Mouse (Mus musculus) hindbrain, embryonic 15.5 days (tissue): ENCODE measurements around the gene Rpl32. TPM values are rescaled to one million over a fixed set of nuclear protein-coding genes. Genes with fewer than 3 reads are reported as not detected.

Experiments
- ATAC-seq: fragments of 200-750 bp; cut with Nextera tagmentation; 2 replicates; pipeline ENCODE4 v1.8.0; 2017; ENCODE audit warnings: low read depth, moderate number of reproducible peaks, moderate TSS enrichment; ENCODE audit not compliant: low FRiP score
- H3K27ac ChIP-seq: fragments of 300-500 bp; sonication (generic); replicated peaks from 2 replicates; pipeline ENCODE4 v1.5.1; 2015; ENCODE audit warnings: mild to moderate bottlenecking, inconsistent platforms
- H3K27me3 ChIP-seq: fragments of 300-500 bp; sonication (generic); 2 replicates; pipeline ENCODE4 v1.6.1; 2015; ENCODE audit warnings: control low read depth, inconsistent platforms
- H3K36me3 ChIP-seq: fragments of 300-500 bp; sonication (generic); 2 replicates; pipeline ENCODE4 v1.6.1; 2015; ENCODE audit warnings: control low read depth, inconsistent platforms
- H3K4me1 ChIP-seq: fragments of 300-500 bp; sonication (generic); replicated peaks from 2 replicates; pipeline ENCODE4 v1.6.1; 2015; ENCODE audit warnings: control low read depth, inconsistent platforms
- H3K4me2 ChIP-seq: fragments of 300-500 bp; sonication (generic); 2 replicates; pipeline ENCODE4 v1.6.1; 2015; ENCODE audit warnings: moderate library complexity, mild to moderate bottlenecking, inconsistent platforms
- H3K4me3 ChIP-seq: fragments of 300-500 bp; sonication (generic); 2 replicates; pipeline ENCODE4 v1.5.1; 2015; ENCODE audit warnings: mild to moderate bottlenecking, inconsistent platforms
- H3K9ac ChIP-seq: fragments of 300-500 bp; sonication (generic); 2 replicates; pipeline ENCODE4 v1.6.1; 2015; ENCODE audit warnings: inconsistent platforms
- H3K9me3 ChIP-seq: fragments of 300-500 bp; sonication (generic); 2 replicates; pipeline ENCODE4 v1.6.1; 2016; ENCODE audit warnings: control low read depth, inconsistent platforms
- WGBS: fragments of 180-500 bp; shearing (Covaris S2); methylation state at CpG from one replicate; pipeline ENCODE4 v1.1.7; 2015; 5-methylcytosine and 5-hydroxymethylcytosine counted together
- polyA plus RNA-seq: library from polyadenylated mRNA; unstranded; fragments of >200 nt; fragmentation: Nextera tagmentation; extraction: Ambion mirVana; gene quantifications from 2 replicates; pipeline ENCODE4 v1.2.1, GENCODE M21; 2015

The Rpl32 gene
- 948 and 1,117 TPM in 2 replicates for polyA plus RNA-seq

DNA sequence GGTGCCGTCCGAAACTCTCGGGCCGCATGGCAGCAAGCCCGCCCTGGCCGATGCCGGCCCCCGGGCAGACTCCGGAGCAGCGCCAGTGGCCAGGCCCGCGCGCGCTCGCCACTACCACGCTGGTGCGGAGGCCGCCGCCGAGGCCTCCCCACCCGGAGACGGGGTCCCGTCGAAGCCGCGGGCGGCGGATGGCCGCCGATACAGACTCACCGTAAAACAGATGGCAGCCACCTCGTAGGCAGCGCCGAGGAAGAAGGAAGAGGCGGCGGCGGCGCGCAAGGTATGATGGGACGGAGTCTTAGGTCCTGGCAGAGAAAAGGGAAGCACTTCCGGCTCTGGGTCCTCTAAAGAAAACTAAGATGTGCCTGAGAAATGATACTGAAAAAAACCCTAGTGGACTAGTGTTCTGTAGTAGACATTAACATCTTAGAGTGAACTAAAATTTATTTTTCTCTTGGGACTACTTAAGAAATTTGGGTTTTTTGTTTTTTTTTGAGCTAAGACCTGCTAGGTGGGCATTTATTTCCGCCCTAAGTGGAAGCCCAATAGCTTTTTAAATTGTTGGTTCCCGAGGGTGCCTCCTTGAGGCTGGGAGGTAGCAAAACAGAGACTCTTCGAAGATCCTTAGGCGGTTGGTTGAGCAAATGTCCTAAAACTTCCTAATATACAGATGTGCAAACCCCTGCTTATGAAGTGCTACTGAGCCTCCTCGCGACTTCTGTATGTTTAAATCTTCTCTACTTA lies at the start of gene Rpl32:
Rpl32 (minus strand) TSS at position 260 of the 744 bp plus-strand sequence.
- peak within 1 kb of the TSS; percentile 80 for H3K4me2 ChIP-seq
- no peaks in the 10 kb centered on the region for H3K27me3 ChIP-seq
- peak; percentile 85 for ATAC-seq
- H3K9ac ChIP-seq = peak within 1 kb of the TSS; percentile 93
- peak within 1 kb of the TSS; percentile 83 for H3K4me3 ChIP-seq
- H3K36me3 ChIP-seq = peaks cover 28% of the 10 kb centered on the region
- H3K27ac ChIP-seq = peak within 1 kb of the TSS; percentile 91
- H3K9me3 ChIP-seq = no peaks in the 10 kb centered on the region
- H3K4me1 ChIP-seq = peaks cover 23% of the 10 kb centered on the region
- under 1% methylated on average over 47 of the region's 47 CpGs for WGBS

DNA sequence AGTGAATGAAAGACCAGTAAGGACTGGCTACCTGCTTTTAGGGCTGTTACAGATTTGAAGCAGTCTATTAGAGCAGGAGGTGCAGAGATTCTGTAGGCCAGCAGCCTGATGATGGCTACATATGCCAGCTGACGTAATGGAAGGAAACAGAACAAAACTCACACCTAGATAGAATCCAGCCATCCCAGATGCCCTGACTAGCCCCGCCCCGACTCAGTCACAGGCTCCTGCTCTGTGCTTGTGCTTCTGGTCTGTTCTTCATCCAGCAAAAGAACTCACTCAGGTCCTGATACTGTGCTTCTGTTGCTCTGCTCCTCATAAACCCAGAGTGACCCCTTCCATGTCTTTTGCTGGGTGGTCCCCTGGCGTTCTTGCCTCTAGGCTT lies 47.8 kb upstream of the Rpl32 start:
- H3K27ac ChIP-seq = no peak overlapping the region
- ATAC-seq = no peak
- H3K9ac ChIP-seq = no peak overlapping the region
- H3K27me3 ChIP-seq = no peaks in the 10 kb centered on the region
- 79% methylated on average over 4 of the region's 4 CpGs for WGBS
- no peaks in the 10 kb centered on the region for H3K9me3 ChIP-seq
- peaks cover 18% of the 10 kb centered on the region for H3K4me1 ChIP-seq
- no peaks in the 10 kb centered on the region for H3K36me3 ChIP-seq
- no peak overlapping the region for H3K4me2 ChIP-seq
- no peak overlapping the region for H3K4me3 ChIP-seq

DNA sequence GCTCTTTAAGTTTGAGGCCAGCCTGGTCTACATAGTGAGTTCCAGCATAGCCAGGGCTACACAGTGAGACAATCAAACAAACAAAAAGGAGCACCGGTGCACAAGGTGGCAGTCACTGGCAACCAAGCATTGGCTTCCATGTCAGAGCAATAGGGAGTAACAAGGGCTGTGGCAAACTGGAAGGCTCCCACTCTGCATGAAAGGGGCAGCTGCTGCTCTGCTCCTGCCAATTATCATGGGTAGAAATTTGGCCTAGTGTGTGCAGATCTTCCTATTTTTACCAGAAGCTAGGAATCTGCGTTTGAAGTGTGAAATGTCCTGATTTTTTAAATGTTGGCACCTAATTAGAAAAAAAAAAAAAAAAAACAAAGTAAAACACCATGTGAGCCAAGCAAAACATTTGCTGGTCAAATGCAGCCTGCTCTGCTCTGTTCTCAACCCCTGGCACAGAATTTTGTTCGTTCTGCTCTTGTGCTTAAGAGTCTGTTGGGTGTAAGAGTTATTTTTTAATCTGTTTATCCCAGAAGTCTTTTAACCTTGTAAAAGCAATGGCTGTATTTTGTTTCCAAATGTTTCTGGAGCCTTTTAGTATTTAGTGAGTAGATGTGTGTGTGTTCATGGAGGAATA lies 47.3 kb upstream of the Rpl32 start:
- no peak for ATAC-seq
- H3K4me3 ChIP-seq = no peak overlapping the region
- WGBS = 82% methylated on average over 3 of the region's 3 CpGs

DNA sequence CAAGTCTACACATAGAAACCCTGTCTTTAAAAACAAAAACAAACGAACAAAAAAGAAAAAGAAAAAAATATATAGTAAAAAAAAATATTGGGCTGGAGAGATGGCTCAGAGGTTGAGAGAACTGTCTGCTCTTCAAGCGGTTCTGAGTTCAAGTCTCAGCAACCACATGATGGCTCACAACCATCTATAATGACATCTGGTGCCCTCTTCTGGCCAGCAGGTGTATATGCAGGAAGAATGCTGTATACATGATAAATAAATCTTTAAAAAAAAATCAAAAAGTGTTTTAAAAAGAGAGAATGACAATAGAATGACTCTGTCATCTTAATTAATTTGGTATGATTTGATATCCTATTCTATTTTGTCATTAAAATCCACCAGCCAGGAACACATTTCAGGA lies 45.9 kb upstream of the Rpl32 start:
- no peak overlapping the region for H3K4me2 ChIP-seq

More for the DNA sequence above, 47.3 kb upstream of the Rpl32 start:
- H3K27ac ChIP-seq = no peak overlapping the region
- H3K4me1 ChIP-seq = peaks cover 18% of the 10 kb centered on the region
- no peaks in the 10 kb centered on the region for H3K36me3 ChIP-seq
- H3K9me3 ChIP-seq = no peaks in the 10 kb centered on the region
- H3K9ac ChIP-seq = no peak overlapping the region
- H3K27me3 ChIP-seq = no peaks in the 10 kb centered on the region
- no peak overlapping the region for H3K4me2 ChIP-seq

DNA sequence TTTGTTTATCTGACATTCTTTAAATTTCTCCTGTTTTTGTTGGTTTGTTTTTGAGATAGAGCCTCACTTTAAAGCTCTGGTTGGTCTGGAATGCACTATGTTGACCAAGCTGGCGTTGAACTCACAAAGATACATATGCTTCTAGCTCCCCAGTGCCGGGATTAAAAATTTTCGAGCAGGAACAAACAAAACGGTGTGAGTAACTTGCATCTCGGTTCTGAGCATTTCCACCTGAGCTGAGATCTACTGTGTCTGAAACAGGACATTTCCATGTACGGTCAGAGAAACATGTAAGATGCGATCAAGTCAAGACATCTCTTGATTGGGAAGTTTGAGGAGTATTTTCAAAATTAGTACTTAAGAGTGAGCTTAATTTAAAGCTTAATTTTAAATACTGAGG lies 45.4 kb upstream of the Rpl32 start:
- Histone ChIP-seq H3K9ac (peak overlapping the region; percentile 58), H3K27ac (peak overlapping the region; percentile 84), H3K4me1 (peaks cover 18% of the 10 kb centered on the region), H3K36me3 (no peaks in the 10 kb centered on the region), H3K4me2 (peak overlapping the region; percentile 93), H3K4me3 (peak overlapping the region; percentile 80), H3K27me3 (no peaks in the 10 kb centered on the region), H3K9me3 (no peaks in the 10 kb centered on the region)
- WGBS = 46% methylated on average over 7 of the region's 7 CpGs
- ATAC-seq = no peak

More for the DNA sequence above, 45.9 kb upstream of the Rpl32 start:
- 70% methylated on average over 2 of the region's 2 CpGs for WGBS
- H3K27me3 ChIP-seq = no peaks in the 10 kb centered on the region
- no peak overlapping the region for H3K4me3 ChIP-seq
- H3K9me3 ChIP-seq = no peaks in the 10 kb centered on the region
- peaks cover 18% of the 10 kb centered on the region for H3K4me1 ChIP-seq
- no peak overlapping the region for H3K27ac ChIP-seq
- H3K9ac ChIP-seq = no peak overlapping the region
- no peaks in the 10 kb centered on the region for H3K36me3 ChIP-seq
- ATAC-seq = no peak

DNA sequence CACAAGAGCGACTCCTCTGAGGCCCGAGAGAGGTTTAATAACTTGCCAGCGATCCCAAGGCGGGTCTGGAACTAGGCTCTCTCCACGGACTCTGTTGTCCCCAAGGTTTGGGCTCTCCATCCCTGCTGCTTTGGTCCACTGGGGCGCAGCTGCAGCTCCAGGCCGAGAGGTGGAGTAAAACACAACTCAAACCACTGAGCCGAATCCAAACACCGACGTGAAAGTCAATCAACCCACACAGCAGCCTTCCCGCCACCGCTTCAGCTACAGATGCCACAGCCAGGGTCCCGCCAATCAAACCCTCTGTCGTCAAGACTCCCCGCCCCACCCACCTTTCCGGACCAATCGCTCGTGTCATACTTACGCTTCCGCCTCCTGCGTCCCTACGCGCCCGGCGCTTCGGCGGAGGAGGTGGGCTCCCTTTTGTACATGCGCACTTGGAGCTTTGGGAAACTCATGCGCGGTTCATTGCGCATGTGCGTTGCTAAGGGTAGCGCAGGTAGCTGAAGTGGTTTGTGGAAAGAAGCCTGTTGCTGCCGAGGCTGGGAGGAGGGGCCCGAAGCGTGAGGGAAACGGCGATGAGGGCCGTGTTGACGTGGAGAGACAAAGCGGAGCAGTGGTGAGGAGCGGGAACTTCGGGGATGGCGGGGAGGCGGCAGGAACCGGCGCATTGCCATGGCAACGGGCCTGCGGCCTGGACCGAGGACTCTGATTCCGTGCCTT lies 44.7 kb upstream of the Rpl32 start, which contains the start of the genes Mbd4 and Ift122:
Mbd4 (minus strand) TSS at position 281 of the 723 bp plus-strand sequence.
Ift122 (plus strand) TSS at position 380 of the 723 bp plus-strand sequence.
- peak; percentile 98 for ATAC-seq

DNA sequence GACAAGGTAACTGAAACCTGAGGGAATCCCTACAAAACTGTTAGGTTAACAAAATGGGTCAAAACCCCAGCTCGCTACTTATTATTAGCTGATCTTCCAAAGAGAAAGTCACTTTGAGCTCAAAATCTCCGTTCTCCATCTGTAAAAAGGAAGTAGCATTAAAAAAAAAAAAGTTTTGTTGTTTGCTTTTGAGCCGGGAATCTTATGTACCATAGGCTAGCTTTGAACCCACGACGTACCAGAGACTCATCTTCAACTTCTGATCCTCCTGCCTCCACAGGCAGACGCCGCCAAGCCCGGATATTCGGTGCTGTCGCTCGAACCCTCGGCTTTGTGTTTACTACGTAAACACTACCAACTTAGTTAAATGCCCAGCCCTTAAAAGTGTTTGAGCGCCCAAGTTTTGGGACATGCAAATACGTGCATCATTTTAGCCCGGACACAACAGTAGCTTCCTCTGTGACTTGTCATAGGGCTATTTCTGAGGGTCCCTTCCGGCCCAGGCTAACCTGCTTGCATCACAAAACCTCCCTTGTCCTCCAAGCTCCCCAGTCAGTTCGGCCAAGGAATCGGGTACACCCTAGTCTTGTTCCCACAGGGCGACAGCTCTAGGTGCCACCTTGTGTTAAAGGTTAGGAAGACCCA lies 44.0 kb upstream of the Rpl32 start:
- Histone ChIP-seq H3K4me1 (peaks cover 18% of the 10 kb centered on the region), H3K9ac (peak overlapping the region; percentile 63), H3K4me3 (peak overlapping the region; percentile 80), H3K9me3 (no peaks in the 10 kb centered on the region), H3K36me3 (no peaks in the 10 kb centered on the region), H3K27me3 (no peaks in the 10 kb centered on the region), H3K4me2 (peak overlapping the region; percentile 93), H3K27ac (peak overlapping the region; percentile 84)
- ATAC-seq = no peak
- 6% methylated on average over 20 of the region's 20 CpGs for WGBS

More for the DNA sequence above, 44.7 kb upstream of the Rpl32 start, which contains the start of the genes Mbd4 and Ift122:
- Histone ChIP-seq H3K27me3 (no peaks in the 10 kb centered on the region), H3K9ac (peak within 1 kb of the TSS; percentile 63), H3K9me3 (no peaks in the 10 kb centered on the region), H3K27ac (peak within 1 kb of the TSS; percentile 84), H3K4me3 (peak within 1 kb of the TSS; percentile 80), H3K4me1 (peaks cover 18% of the 10 kb centered on the region), H3K36me3 (no peaks in the 10 kb centered on the region), H3K4me2 (peak within 1 kb of the TSS; percentile 93)
- under 1% methylated on average over 51 of the region's 51 CpGs for WGBS

DNA sequence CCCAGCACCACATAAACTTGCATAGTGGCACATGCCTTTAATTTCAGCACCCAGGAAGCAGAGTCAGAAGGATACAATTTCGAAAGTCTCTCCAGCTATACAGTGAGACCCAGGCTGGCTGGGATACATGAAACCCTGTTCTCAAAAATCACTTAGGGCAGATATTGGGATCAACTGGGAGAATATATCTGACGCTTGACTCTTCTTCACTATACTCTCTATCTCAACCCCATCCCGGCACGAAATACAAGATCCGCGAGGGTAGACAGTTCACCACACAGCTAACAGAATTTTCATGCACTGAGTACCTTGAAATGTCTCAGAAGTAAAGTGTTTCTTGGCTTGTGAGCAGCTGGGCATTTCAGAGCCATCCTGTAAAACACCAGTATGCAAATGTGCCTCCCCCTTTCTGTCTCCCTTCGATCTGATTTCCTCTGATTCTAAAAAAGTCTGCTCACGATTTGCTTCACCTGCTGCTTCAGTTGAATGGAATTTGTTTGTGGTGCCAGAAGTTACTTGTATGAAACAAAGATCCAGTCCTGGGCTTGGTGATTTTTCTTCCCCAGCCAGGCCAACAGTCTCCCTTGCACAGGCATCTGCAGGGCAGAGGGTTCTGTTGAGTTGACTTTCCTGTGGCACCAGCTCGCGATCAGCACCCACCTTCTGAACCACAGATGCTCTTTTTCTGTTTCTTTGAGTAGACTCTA lies 40.2 kb upstream of the Rpl32 start:
- peaks cover 5% of the 10 kb centered on the region for H3K36me3 ChIP-seq
- no peak overlapping the region for H3K9ac ChIP-seq
- no peak overlapping the region for H3K4me3 ChIP-seq
- WGBS = 90% methylated on average over 10 of the region's 10 CpGs
- no peak overlapping the region for H3K4me2 ChIP-seq
- no peaks in the 10 kb centered on the region for H3K27me3 ChIP-seq
- H3K9me3 ChIP-seq = no peaks in the 10 kb centered on the region
- peaks cover 14% of the 10 kb centered on the region for H3K4me1 ChIP-seq
- no peak overlapping the region for H3K27ac ChIP-seq
- ATAC-seq = no peak

DNA sequence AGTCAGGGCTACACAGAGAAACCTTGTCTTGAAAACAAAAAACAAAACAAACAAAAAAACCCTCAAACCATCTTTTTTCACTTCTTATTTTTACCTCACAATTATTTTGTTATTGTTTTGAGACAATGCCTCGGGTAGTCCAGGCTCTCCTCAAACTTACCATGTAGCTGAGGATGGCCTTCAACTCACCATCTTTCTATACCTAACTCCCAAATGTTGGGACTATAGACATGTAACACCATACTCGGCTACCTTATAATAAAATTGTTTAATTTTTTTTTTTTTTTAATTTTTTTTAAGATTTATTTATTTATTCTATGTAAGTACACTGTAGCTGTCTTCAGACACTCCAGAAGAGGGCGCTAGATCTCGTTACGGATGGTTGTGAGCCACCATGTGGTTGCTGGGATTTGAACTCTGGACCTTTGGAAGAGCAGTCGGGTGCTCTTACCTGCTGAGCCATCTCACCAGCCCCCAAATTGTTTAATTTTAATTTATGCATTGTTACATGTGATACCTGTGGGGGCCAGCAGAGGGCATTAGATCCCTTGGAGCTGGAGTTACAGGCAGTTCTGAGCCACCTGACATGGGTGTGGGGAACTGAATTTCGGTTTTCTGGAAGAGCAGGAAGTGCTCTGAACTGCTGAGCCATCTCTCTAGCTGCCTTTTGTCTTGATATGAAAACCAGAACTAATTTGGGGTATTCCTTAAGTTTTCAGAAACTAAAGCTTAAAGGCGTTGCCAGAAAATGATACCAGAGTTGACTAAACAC lies 38.3 kb upstream of the Rpl32 start:
- no peak for ATAC-seq
- Histone ChIP-seq H3K36me3 (peaks cover 13% of the 10 kb centered on the region), H3K9me3 (no peaks in the 10 kb centered on the region), H3K4me2 (no peak overlapping the region), H3K9ac (no peak overlapping the region), H3K4me1 (peaks cover 2% of the 10 kb centered on the region; the same call in 1 of the 2 replicates), H3K4me3 (no peak overlapping the region), H3K27ac (0 out of 2 replicates have a peak overlapping the region, but pooled peaks have one; percentile 3), H3K27me3 (no peaks in the 10 kb centered on the region)
- WGBS = 39% methylated on average over 8 of the region's 8 CpGs

DNA sequence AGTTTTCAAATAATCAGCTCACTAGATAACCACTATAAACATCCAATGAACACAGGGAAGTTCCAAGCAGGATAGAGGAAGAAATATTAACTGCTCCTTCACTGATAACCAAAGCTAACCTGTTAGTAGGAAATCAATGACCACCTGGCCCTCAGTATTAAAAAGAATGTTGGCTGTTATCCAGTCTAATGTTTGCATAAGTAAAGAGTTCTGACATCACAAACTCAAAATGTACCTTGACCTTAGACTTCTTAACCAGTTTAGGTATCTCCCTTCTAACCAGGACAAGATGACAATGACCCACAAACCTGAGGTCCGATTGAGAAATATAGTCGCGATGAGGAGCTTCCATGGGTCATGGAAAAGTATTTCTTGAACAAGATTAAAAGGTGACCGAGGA lies 36.5 kb upstream of the Rpl32 start:
- Histone ChIP-seq H3K36me3 (peaks cover 13% of the 10 kb centered on the region), H3K9me3 (no peaks in the 10 kb centered on the region), H3K9ac (no peak overlapping the region), H3K4me2 (no peak overlapping the region), H3K27me3 (no peaks in the 10 kb centered on the region), H3K4me3 (no peak overlapping the region), H3K27ac (no peak overlapping the region), H3K4me1 (no peaks in the 10 kb centered on the region)
- no peak for ATAC-seq
- WGBS = 93% methylated on average over 4 of the region's 4 CpGs
